Mouse (Mus musculus) neural tube, embryonic 15.5 days (tissue): ENCODE measurements around the gene Pagr1a. TPM values are rescaled to one million over a fixed set of nuclear protein-coding genes. Genes with fewer than 3 reads are reported as not detected.

ENCODE experiments used
- ATAC-seq: fragments of 200-750 bp; cut with Nextera tagmentation; 2 replicates; pipeline ENCODE4 v1.8.0; 2017; ENCODE audit warnings: mild to moderate bottlenecking, moderate TSS enrichment, moderate library complexity; ENCODE audit not compliant: low FRiP score
- H3K27ac ChIP-seq: fragments of 300-500 bp; sonication (generic); replicated peaks from 2 replicates; pipeline ENCODE4 v1.5.1; 2015; ENCODE audit warnings: mild to moderate bottlenecking, inconsistent platforms
- H3K27me3 ChIP-seq: fragments of 300-500 bp; sonication (generic); replicated peaks from 2 replicates; pipeline ENCODE4 v1.6.1; 2015; ENCODE audit warnings: inconsistent platforms
- H3K36me3 ChIP-seq: fragments of 300-500 bp; sonication (generic); 2 replicates; pipeline ENCODE4 v1.6.1; 2015; ENCODE audit warnings: inconsistent platforms
- H3K4me1 ChIP-seq: fragments of 300-500 bp; sonication (generic); 2 replicates; pipeline ENCODE4 v1.6.1; 2015; ENCODE audit warnings: inconsistent platforms
- H3K4me2 ChIP-seq: fragments of 300-500 bp; sonication (generic); 2 replicates; pipeline ENCODE4 v1.6.1; 2015; ENCODE audit warnings: inconsistent platforms, mild to moderate bottlenecking, moderate library complexity
- H3K4me3 ChIP-seq: fragments of 300-500 bp; sonication (generic); replicated peaks from 2 replicates; pipeline ENCODE4 v1.5.1; 2015; ENCODE audit warnings: mild to moderate bottlenecking, inconsistent platforms
- H3K9ac ChIP-seq: fragments of 300-500 bp; sonication (generic); replicated peaks from 2 replicates; pipeline ENCODE4 v1.6.1; 2015; ENCODE audit warnings: mild to moderate bottlenecking, inconsistent platforms
- H3K9me3 ChIP-seq: fragments of 300-500 bp; sonication (generic); replicated peaks from 2 replicates; pipeline ENCODE4 v1.6.1; 2016; ENCODE audit warnings: inconsistent platforms
- WGBS: fragments of 180-500 bp; shearing (Covaris S2); methylation state at CpG from one replicate; pipeline ENCODE4 v1.1.7; 2015; ENCODE audit warnings: mixed read lengths; 5-methylcytosine and 5-hydroxymethylcytosine counted together
- polyA plus RNA-seq: library from polyadenylated mRNA; unstranded; fragments of >200 nt; fragmentation: Nextera tagmentation; extraction: Ambion mirVana; gene quantifications from 2 replicates; pipeline ENCODE4 v1.2.1, GENCODE M21; 2015

Gene Pagr1a
- polyA plus RNA-seq = 52.5 and 80.1 TPM in 2 replicates

GRCm38 (mm10) chr7:127016971-127017949, at the start of gene Pagr1a:
TSS of gene Pagr1a (minus strand) at chr7:127017352.
- H3K36me3 ChIP-seq = peaks cover 29% of the 10 kb centered on the region
- peak within 1 kb of the TSS; percentile 88 for H3K4me2 ChIP-seq
- H3K4me3 ChIP-seq = peak within 1 kb of the TSS; percentile 68
- H3K27me3 ChIP-seq = no peaks in the 10 kb centered on the region
- 3% methylated on average over 39 of the region's 39 CpGs for WGBS
- peak within 1 kb of the TSS; percentile 92 for H3K9ac ChIP-seq
- ATAC-seq = peak; percentile 86
- no peaks in the 10 kb centered on the region for H3K9me3 ChIP-seq
- H3K27ac ChIP-seq = peak within 1 kb of the TSS; percentile 98
- peaks cover 81% of the 10 kb centered on the region for H3K4me1 ChIP-seq

DNA sequence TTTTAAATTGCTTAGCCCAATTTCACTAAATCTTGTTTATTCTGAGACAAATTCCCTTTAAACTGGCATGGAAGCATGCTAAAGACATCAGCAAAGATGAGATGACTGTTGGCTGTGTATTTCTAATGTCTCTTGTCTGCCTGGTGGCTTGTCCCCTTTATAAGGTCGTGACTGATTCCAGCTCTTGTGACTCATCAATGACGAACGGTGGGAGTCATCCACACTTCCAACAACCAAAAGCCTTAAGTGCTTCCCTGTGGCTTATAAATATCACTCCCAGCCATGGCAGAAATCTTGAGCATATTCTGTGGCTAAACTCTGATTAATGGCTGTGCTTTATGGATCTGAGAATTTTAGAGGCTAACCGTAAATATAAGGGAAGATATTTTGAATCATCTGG, 49.2 kb upstream of the Pagr1a start:
- Histone ChIP-seq H3K36me3 (no peaks in the 10 kb centered on the region), H3K9ac (no peak overlapping the region), H3K9me3 (no peaks in the 10 kb centered on the region), H3K4me2 (no peak overlapping the region), H3K4me1 (no peaks in the 10 kb centered on the region), H3K4me3 (no peak overlapping the region), H3K27me3 (no peaks in the 10 kb centered on the region), H3K27ac (no peak overlapping the region)
- 79% methylated on average over 4 of the region's 4 CpGs for WGBS
- no peak for ATAC-seq

DNA sequence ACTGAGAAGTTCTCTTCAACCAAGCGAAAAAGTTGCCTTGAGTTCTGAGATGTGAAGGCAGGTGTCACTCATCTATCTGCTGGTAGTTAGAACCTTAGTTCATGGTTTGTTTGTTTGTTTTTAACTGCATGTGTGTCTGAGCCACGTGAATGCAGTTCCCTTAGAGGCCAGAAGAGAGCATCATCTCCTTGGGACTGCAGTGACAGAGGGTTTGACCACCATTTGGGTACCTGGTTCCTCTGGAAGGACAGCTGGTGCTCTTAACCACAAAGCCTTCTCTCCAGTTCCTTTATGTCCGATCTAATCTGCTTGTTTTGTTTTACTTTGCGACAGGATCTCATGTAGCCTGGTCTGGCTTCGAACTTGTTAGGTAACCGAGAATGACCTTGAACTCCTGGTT, 48.4 kb upstream of the Pagr1a start:
- 88% methylated on average over 6 of the region's 6 CpGs for WGBS
- no peak for ATAC-seq
- H3K9ac ChIP-seq = no peak overlapping the region

GRCm38 (mm10) chr7:127055026-127055585, 38.0 kb upstream of the Pagr1a start:
- Histone ChIP-seq H3K4me1 (no peaks in the 10 kb centered on the region), H3K9ac (no peak overlapping the region), H3K4me2 (no peak overlapping the region), H3K36me3 (no peaks in the 10 kb centered on the region), H3K9me3 (no peaks in the 10 kb centered on the region), H3K27ac (no peak overlapping the region), H3K4me3 (no peak overlapping the region), H3K27me3 (peaks cover 4% of the 10 kb centered on the region; the same call in 1 of the 2 replicates)
- no peak for ATAC-seq
- WGBS = 76% methylated on average over 5 of the region's 5 CpGs

More for the DNA sequence above, 48.4 kb upstream of the Pagr1a start:
- Histone ChIP-seq H3K4me3 (no peak overlapping the region), H3K4me1 (no peaks in the 10 kb centered on the region), H3K27ac (no peak overlapping the region), H3K36me3 (no peaks in the 10 kb centered on the region), H3K27me3 (no peaks in the 10 kb centered on the region), H3K9me3 (no peaks in the 10 kb centered on the region), H3K4me2 (no peak overlapping the region)

DNA sequence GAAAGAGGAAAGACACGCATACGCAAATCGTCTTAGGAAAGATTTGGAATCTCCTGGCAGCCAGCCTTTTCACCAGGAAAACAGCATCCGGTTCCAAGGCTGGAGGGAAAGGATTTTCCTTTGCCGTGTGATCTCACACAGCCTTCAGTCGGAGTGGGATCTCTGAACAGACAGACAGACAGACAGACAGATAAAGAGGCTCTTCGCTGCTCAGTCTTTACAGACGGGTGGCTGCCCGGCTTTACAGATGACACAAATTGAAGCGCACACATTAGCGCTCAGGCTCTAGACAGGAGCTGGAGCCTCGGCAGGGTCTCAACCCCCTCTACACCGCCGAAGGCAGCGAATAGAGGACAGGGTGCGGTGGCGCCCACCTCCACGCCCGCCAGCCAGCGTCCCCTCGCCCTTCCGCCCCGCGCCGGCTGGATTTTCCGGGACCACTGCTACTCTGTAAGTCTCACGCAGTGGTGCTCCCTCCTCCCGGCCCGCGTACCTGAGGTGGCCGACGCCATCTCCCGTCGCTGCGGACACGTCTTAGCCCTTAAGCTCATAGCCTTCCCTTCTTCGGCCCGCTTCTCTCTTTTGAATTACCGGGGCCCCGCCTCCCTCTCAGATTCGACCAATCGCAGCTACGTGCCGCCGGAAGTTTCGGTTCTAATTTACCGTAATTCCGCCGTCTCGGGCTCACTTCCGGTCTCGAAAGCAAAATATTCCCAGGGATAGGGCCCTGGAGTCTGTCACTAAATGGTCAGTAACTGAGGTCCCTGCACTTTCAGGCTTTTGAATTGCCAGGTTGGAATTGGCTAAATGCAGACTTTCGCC, 24.9 kb upstream of the Pagr1a start, which contains the start of gene Kif22:
TSS of gene Kif22 (minus strand) at position 621 of the 822 bp plus-strand sequence.
- no peaks in the 10 kb centered on the region for H3K36me3 ChIP-seq
- peak within 1 kb of the TSS; percentile 68 for H3K4me3 ChIP-seq
- no peaks in the 10 kb centered on the region for H3K9me3 ChIP-seq
- no peaks in the 10 kb centered on the region for H3K27me3 ChIP-seq
- WGBS = under 1% methylated on average over 53 of the region's 53 CpGs
- peaks cover 13% of the 10 kb centered on the region for H3K4me1 ChIP-seq
- H3K4me2 ChIP-seq = peak within 1 kb of the TSS; percentile 96
- peak; percentile 81 for ATAC-seq
- peak within 1 kb of the TSS; percentile 68 for H3K9ac ChIP-seq
- peak within 1 kb of the TSS; percentile 74 for H3K27ac ChIP-seq

- 50% methylated on average over 1 of the region's 1 CpGs for WGBS
- Histone ChIP-seq H3K4me3 (no peak overlapping the region), H3K36me3 (no peaks in the 10 kb centered on the region), H3K27ac (no peak overlapping the region), H3K4me1 (peaks cover 16% of the 10 kb centered on the region), H3K9me3 (no peaks in the 10 kb centered on the region), H3K9ac (no peak overlapping the region), H3K4me2 (no peak overlapping the region), H3K27me3 (no peaks in the 10 kb centered on the region)
- ATAC-seq = no peak
These were observed 14.1 kb upstream of the Pagr1a start for GRCm38 (mm10) chr7:127031244-127031643.

- Histone ChIP-seq H3K4me2 (no peak overlapping the region), H3K4me1 (peaks cover 17% of the 10 kb centered on the region), H3K36me3 (no peaks in the 10 kb centered on the region), H3K9ac (no peak overlapping the region), H3K27me3 (no peaks in the 10 kb centered on the region), H3K27ac (no peak overlapping the region), H3K4me3 (no peak overlapping the region), H3K9me3 (no peaks in the 10 kb centered on the region)
- WGBS = 100% methylated on average over 1 of the region's 1 CpGs
- ATAC-seq = no peak
These were observed 13.0 kb upstream of the Pagr1a start for GRCm38 (mm10) chr7:127030172-127030571.

GRCm38 (mm10) chr7:127027885-127028284, 10.7 kb upstream of the Pagr1a start:
- Histone ChIP-seq H3K4me2 (peak overlapping the region; percentile 90), H3K9ac (peak overlapping the region; percentile 60), H3K27me3 (no peaks in the 10 kb centered on the region), H3K9me3 (no peaks in the 10 kb centered on the region), H3K4me3 (peak overlapping the region; percentile 65), H3K27ac (peak overlapping the region; percentile 100), H3K36me3 (peaks cover 12% of the 10 kb centered on the region), H3K4me1 (peaks cover 40% of the 10 kb centered on the region)
- WGBS = 54% methylated on average over 8 of the region's 8 CpGs
- ATAC-seq = no peak; the same call in none of the 2 replicates

DNA sequence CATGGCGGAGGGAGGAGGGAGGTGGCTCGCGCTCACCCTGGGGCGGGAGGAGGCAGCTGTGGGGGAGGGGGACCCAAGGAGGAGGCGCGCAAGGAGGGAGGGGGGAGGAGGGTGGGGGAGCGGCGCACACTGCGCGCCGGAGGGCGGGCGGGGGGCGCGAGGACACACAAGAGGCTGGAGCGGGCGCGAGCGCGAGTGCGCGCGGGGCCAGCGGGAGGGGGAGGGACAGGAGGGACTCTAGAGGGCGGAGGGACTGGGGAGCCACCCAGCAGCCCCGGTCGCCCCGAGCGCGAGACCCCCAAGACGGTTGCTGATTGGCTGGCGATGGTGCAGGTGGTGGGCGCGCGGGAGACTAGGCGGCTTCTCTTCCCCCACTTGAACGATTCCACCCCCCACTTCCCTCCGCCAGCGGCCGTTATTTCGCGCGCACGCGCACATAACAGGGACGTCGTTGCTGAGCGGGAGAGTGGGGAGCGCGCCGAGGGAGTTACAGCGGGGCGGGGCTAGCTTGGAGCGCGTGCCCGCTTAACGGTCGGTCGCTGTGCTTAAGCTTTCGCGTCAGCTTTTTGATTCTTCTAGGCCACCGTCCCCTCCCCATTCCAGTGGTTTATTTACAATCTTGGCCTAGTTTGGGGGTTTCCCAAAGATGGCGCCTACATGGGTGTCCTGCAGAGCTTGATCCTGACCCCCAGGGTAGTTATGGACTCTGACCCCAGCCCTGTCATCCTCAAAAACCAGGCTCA, 10.0 kb upstream of the Pagr1a start, which contains the start of gene Maz:
TSS of gene Maz (minus strand) at position 54 of the 743 bp plus-strand sequence.
- H3K9ac ChIP-seq = peak within 1 kb of the TSS; percentile 99
- peaks cover 19% of the 10 kb centered on the region for H3K36me3 ChIP-seq
- H3K4me3 ChIP-seq = peak within 1 kb of the TSS; percentile 65
- H3K27ac ChIP-seq = peak within 1 kb of the TSS; percentile 100
- peaks cover 47% of the 10 kb centered on the region for H3K4me1 ChIP-seq
- peak within 1 kb of the TSS; percentile 90 for H3K4me2 ChIP-seq
- H3K27me3 ChIP-seq = no peaks in the 10 kb centered on the region
- WGBS = under 1% methylated on average over 42 of the region's 63 CpGs
- ATAC-seq = peak; percentile 93
- H3K9me3 ChIP-seq = no peaks in the 10 kb centered on the region

GRCm38 (mm10) chr7:127026616-127026983, 9.4 kb upstream of the Pagr1a start:
- WGBS = 0% methylated on average over 4 of the region's 48 CpGs
- H3K4me3 ChIP-seq = peak overlapping the region; percentile 65

More at GRCm38 (mm10) chr7:127026616-127026983, 9.4 kb upstream of the Pagr1a start:
- Histone ChIP-seq H3K4me1 (peaks cover 52% of the 10 kb centered on the region), H3K36me3 (peaks cover 23% of the 10 kb centered on the region), H3K4me2 (peak overlapping the region; percentile 90), H3K9me3 (no peaks in the 10 kb centered on the region), H3K27me3 (no peaks in the 10 kb centered on the region), H3K27ac (peak overlapping the region; percentile 100), H3K9ac (peak overlapping the region; percentile 99)
- 0 out of 2 replicates have a peak, but pooled peaks have one; percentile 1 for ATAC-seq
